Mouse (Mus musculus) E14TG2a.4 (cell line): ENCODE measurements at regions not wholly inside any gene's neighbourhood (a gene's known extent, or its start where the extent isn't known, plus 50 kb on each side); places are given as distances from the start of the nearest gene placed in this dataset.

Source experiments
- H3K27me3 ChIP-seq: 2 replicates; pipeline ENCODE4 v1.6.1; 2014; ENCODE audit warnings: low read length, control low read depth; ENCODE audit not compliant: insufficient read depth
- H3K36me3 ChIP-seq: 2 replicates; pipeline ENCODE4 v1.6.1; 2014; ENCODE audit warnings: low read length, control low read depth; ENCODE audit not compliant: insufficient read depth
- H3K4me1 ChIP-seq: replicated peaks from 2 replicates; pipeline ENCODE4 v1.6.1; 2014; ENCODE audit warnings: low read depth, low read length, control low read depth
- H3K4me3 ChIP-seq: replicated peaks from 2 replicates; pipeline ENCODE4 v1.5.1; 2014; ENCODE audit warnings: mild to moderate bottlenecking, low read length
- H3K9me3 ChIP-seq: 2 replicates; pipeline ENCODE4 v1.6.1; 2014; ENCODE audit warnings: low read length, control low read depth
- CTCF ChIP-seq: conservative IDR thresholded peaks from 2 replicates; pipeline ENCODE4 v1.5.1; 2014; ENCODE audit warnings: low read length
- NANOG ChIP-seq: IDR thresholded peaks from 2 replicates; pipeline ENCODE4 v1.6.1; 2014; ENCODE audit warnings: borderline replicate concordance, low read length, mixed read lengths
- POU5F1 ChIP-seq: IDR thresholded peaks from 2 replicates; pipeline ENCODE4 v1.6.1; 2014; ENCODE audit warnings: low read length, borderline replicate concordance

DNA sequence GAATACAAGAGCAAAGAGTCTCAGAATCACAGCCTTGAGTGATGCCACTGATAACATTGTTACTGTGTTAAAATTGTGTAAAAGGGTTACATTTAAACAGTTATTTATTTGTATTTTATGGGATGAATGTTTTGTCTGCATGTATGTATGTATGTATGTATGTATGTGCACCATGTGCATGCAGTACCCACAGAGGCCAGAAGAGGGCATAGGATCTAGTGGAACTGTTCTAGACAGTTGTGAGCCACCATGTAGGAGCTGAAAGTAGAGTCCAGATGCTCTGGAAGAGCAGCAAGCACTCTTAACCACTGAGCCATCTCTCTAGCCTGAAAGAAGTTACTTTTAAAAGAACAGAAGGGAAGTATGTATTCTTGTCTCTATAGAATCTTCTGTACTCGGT is 442.5 kb downstream of the Tmem132b start:
- Histone ChIP-seq H3K4me3 (no peak overlapping the region), H3K4me1 (no peaks in the 10 kb centered on the region), H3K27me3 (no peaks in the 10 kb centered on the region), H3K36me3 (no peaks in the 10 kb centered on the region), H3K9me3 (no peaks in the 10 kb centered on the region)
- TF ChIP-seq POU5F1, result no peak
- TF ChIP-seq CTCF, result peak; percentile 50
- no peak for TF ChIP-seq NANOG

DNA sequence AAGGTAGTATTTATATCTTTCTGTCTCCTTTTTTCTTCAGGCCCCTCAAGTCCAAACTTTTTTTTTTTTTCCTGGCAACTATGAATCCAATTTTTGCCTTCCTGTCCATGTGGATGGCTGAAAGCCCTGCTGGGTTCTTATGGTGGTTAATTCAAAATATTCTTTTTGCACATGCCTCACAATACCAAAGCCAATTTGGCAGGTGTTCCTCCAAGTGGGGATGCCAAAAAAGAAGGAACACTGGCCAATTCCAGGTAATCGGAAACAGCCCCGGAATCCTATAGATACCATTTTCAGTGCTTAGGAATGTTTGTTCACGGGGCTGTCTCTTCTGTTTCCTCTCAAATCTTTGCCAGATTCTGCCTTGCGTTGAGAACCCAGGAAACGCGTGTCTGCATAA is 448.2 kb downstream of the Tmem132b start:
- no peak overlapping the region for H3K4me3 ChIP-seq
- H3K9me3 ChIP-seq, result no peaks in the 10 kb centered on the region; the same call in 1 of the 2 replicates
- 0 out of 2 replicates have a peak, but pooled peaks cover 3% of the 10 kb centered on the region for H3K27me3 ChIP-seq
- peaks cover 4% of the 10 kb centered on the region for H3K4me1 ChIP-seq
- TF ChIP-seq NANOG (no peak), POU5F1 (no peak), CTCF (no peak)
- H3K36me3 ChIP-seq, result no peaks in the 10 kb centered on the region

DNA sequence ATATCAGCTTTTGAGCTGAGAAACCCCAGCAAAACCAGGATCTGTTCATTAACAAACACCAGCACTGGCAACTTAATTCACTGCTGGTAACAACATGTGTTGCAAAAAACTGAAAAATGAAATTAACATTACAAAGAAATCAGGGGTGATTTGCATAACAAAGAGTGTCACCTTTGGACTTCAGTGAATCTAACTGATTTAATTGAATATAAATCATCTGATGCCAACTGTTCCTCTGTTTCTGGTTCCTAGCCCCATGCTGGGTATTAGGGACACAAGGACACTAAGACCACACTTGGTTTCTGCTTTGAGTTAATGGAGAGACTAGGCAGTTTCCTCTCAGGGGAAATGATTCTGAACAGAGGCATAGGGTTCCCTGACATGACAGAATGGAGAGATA is 453.8 kb downstream of the Tmem132b start:
- H3K9me3 ChIP-seq, result no peaks in the 10 kb centered on the region; the same call in 1 of the 2 replicates
- H3K4me3 ChIP-seq, result no peak overlapping the region
- H3K4me1 ChIP-seq, result no peaks in the 10 kb centered on the region; the same call in 1 of the 2 replicates
- H3K27me3 ChIP-seq, result no peaks in the 10 kb centered on the region
- TF ChIP-seq POU5F1 (no peak), CTCF (no peak), NANOG (no peak)
- H3K36me3 ChIP-seq, result no peaks in the 10 kb centered on the region

DNA sequence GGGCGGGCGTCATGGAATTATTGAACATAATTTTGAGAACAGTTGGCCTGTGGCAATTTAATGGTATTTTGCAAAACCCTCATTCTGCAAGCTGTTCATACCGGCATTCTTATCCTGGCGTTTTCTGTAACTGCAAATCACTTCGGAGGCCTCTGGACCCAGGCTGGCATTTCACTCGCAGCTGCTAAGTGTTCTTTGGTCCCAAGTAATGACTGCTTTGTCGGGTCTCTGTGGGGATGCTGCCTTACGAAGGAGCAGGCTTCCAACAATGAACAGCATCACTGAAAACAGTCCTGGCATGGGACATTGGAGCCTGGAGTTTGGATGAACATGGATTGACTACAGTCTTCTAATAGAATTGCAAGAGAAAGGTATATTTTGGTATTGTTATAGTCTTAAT is 465.6 kb downstream of the Tmem132b start:
- no peak overlapping the region for H3K4me3 ChIP-seq
- no peaks in the 10 kb centered on the region for H3K36me3 ChIP-seq
- peaks cover 26% of the 10 kb centered on the region for H3K4me1 ChIP-seq
- H3K27me3 ChIP-seq, result peaks cover 12% of the 10 kb centered on the region
- H3K9me3 ChIP-seq, result 0 out of 2 replicates have a peak, but pooled peaks cover 4% of the 10 kb centered on the region
- TF ChIP-seq CTCF (no peak), NANOG (no peak), POU5F1 (no peak)

DNA sequence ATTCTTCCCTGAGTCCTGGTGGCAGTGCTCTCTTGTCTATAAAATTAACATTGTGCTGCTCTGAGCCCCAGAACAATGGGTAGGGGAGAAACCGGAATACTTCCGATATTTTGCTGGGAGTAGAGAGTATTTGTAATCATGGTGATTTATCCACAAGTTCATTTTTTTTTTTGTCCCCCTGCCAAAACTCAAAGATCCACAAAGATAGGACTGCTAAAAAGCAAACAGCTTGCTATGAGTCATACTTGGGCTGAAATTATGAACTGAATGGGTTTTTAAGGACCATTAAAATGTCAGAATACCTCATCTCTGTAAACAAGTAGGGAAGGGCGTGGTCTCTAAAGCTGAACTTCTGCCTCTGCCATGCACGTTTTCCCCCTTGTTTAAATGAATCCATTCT is 476.3 kb downstream of the Tmem132b start:
- H3K27me3 ChIP-seq, result 0 out of 2 replicates have a peak, but pooled peaks cover 4% of the 10 kb centered on the region
- H3K36me3 ChIP-seq, result no peaks in the 10 kb centered on the region
- no peak overlapping the region for H3K4me3 ChIP-seq
- no peaks in the 10 kb centered on the region; the same call in 1 of the 2 replicates for H3K4me1 ChIP-seq
- TF ChIP-seq NANOG (no peak), POU5F1 (no peak), CTCF (no peak)
- peaks cover 12% of the 10 kb centered on the region for H3K9me3 ChIP-seq

DNA sequence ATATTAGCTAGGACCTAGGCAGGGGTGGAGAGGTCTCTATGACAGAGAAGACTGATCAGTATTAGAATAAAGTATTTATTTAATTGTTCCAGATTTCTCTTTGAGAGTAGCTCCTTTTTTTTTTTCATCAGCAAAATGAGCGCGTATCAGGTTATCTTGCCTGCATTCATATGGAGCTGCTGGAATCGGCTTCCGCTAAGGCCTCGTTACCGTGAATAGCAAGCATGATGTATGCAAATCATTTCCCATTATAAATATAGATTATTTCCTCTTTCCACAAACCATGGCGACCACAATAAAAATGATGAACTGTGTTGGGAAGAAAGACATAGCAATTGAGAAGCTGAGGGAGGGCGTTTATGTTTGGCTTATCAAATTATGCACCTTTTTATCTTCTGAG is 476.7 kb downstream of the Tmem132b start:
- H3K27me3 ChIP-seq, result 0 out of 2 replicates have a peak, but pooled peaks cover 2% of the 10 kb centered on the region
- no peaks in the 10 kb centered on the region; the same call in 1 of the 2 replicates for H3K4me1 ChIP-seq
- H3K36me3 ChIP-seq, result no peaks in the 10 kb centered on the region
- H3K4me3 ChIP-seq, result no peak overlapping the region
- peaks cover 12% of the 10 kb centered on the region for H3K9me3 ChIP-seq
- TF ChIP-seq NANOG (no peak), POU5F1 (no peak), CTCF (no peak)

DNA sequence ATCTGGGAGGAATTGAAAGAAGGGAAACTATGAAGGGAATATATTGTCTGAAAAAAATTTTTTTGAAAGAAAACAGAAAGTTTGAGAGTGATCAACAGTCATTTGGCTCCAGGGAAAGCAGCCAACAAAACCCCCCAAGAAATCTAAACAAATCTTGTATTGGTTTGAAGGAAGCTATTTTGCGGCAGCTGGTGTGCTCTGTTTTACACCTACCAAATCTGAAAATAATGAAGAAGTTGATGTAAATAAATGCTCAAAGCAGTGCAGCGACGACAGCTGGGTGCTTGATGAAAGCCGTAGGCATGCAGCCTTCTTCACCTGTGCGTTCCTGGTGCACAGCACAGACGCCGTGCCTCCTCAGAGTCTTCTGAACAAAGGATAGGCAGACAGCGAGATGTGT is 488.2 kb downstream of the Tmem132b start:
- Histone ChIP-seq H3K27me3 (no peaks in the 10 kb centered on the region), H3K4me3 (no peak overlapping the region), H3K9me3 (no peaks in the 10 kb centered on the region), H3K4me1 (no peaks in the 10 kb centered on the region), H3K36me3 (no peaks in the 10 kb centered on the region)
- TF ChIP-seq POU5F1 (no peak), CTCF (no peak), NANOG (no peak)

DNA sequence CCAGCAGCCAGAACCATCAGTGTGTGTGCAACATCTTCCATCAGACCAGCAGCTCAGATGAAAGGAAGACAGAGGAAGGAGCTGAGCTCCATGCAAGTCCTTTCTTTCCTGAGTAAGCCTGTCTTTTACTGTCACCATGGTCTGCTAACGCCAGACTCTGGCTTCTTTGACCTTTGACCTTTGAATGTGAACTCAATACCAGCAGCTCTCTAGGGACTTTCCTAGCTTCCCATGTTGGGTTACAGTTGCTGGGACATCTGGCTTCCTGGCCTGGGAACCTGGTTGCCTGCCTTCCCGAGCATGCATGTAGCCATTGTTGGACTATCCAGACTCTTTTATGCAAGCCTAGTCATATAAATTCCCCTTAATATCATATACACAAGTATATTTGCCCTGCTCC is 492.3 kb downstream of the Tmem132b start:
- H3K9me3 ChIP-seq, result no peaks in the 10 kb centered on the region
- H3K36me3 ChIP-seq, result no peaks in the 10 kb centered on the region
- no peaks in the 10 kb centered on the region for H3K27me3 ChIP-seq
- H3K4me1 ChIP-seq, result no peaks in the 10 kb centered on the region
- TF ChIP-seq CTCF (no peak), NANOG (no peak), POU5F1 (no peak)
- H3K4me3 ChIP-seq, result no peak overlapping the region

DNA sequence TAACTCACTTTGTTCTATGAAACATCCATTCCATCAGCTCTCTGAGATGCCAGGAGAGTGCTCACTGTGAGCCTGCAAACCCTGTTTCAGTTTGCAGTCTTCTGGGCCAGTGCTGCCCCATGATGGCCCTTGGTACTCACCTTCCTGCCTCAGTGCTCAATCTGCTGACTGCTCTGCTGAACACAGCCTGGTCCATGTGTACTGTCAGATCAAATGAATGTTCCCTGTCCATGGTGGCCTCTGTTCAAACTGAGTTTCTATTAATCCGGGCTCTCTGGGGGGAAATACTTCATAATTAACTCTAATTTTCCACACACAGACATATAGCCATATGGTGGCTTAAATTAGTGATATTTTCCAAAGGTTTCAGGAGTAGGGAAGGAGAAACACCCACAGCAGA is 503.3 kb downstream of the Tmem132b start:
- TF ChIP-seq NANOG (no peak), CTCF (no peak)
- Histone ChIP-seq H3K4me3 (no peak overlapping the region), H3K9me3 (no peaks in the 10 kb centered on the region), H3K36me3 (no peaks in the 10 kb centered on the region), H3K27me3 (no peaks in the 10 kb centered on the region), H3K4me1 (no peaks in the 10 kb centered on the region)
